Mouse (Mus musculus): ENCODE measurements around the gene Zbtb24. TPM values are rescaled to one million over a fixed set of nuclear protein-coding genes. Genes with fewer than 3 reads are reported as not detected.
A peak's percentile ranks its signal among the peaks of the same experiment; 100 is the strongest.

The Zbtb24 gene
- polyA plus RNA-seq, 1 experiment from 2014 or later = 22.1 TPM

GRCm38 (mm10) chr10:41472534-41472933 lies 22.4 kb downstream of the Zbtb24 start:
- Histone ChIP-seq H3K27me3 (no peaks in the 10 kb centered on the region), H3K9me3 (replicated peaks) (no peaks in the 10 kb centered on the region), H3K9ac (no peak overlapping the region), H3K27ac (no peak overlapping the region), H3K4me2 (replicated peaks) (no peak overlapping the region), H3K36me3 (peaks cover 10% of the 10 kb centered on the region; the same call in 1 of the 2 replicates), H3K4me3 (no peak overlapping the region), H3K4me1 (peaks cover 14% of the 10 kb centered on the region)
- ATAC-seq (ENCODE audit: low FRiP score) = no peak

GRCm38 (mm10) chr10:41472962-41473481 lies 22.8 kb downstream of the Zbtb24 start:
- no peak for ATAC-seq (ENCODE audit: low FRiP score)
- H3K27ac ChIP-seq = no peak overlapping the region
- H3K4me2 ChIP-seq (replicated peaks) = no peak overlapping the region
- H3K4me1 ChIP-seq = peaks cover 19% of the 10 kb centered on the region
- H3K9ac ChIP-seq = no peak overlapping the region
- peaks cover 8% of the 10 kb centered on the region; the same call in 1 of the 2 replicates for H3K36me3 ChIP-seq
- H3K9me3 ChIP-seq (replicated peaks) = no peaks in the 10 kb centered on the region
- no peaks in the 10 kb centered on the region for H3K27me3 ChIP-seq
- WGBS = 84% methylated on average over 5 of the region's 5 CpGs
- H3K4me3 ChIP-seq = no peak overlapping the region

- H3K4me1 ChIP-seq = peaks cover 22% of the 10 kb centered on the region
- H3K9ac ChIP-seq = no peak overlapping the region
- H3K4me2 ChIP-seq (replicated peaks) = no peak overlapping the region
- no peak for ATAC-seq (ENCODE audit: low FRiP score)
- no peaks in the 10 kb centered on the region for H3K36me3 ChIP-seq
- WGBS = 84% methylated on average over 6 of the region's 6 CpGs
- H3K4me3 ChIP-seq = no peak overlapping the region
- H3K27me3 ChIP-seq = no peaks in the 10 kb centered on the region
- H3K9me3 ChIP-seq (replicated peaks) = no peaks in the 10 kb centered on the region
- no peak overlapping the region for H3K27ac ChIP-seq
Observed at GRCm38 (mm10) chr10:41473782-41474468, 23.7 kb downstream of the Zbtb24 start.

- Histone ChIP-seq H3K4me2 (replicated peaks) (no peak overlapping the region), H3K4me3 (no peak overlapping the region), H3K27me3 (no peaks in the 10 kb centered on the region), H3K9me3 (replicated peaks) (no peaks in the 10 kb centered on the region), H3K36me3 (peaks cover under 1% of the 10 kb centered on the region; the same call in 1 of the 2 replicates), H3K4me1 (peaks cover 22% of the 10 kb centered on the region), H3K27ac (no peak overlapping the region), H3K9ac (no peak overlapping the region)
- 85% methylated on average over 1 of the region's 1 CpGs for WGBS
- no peak for ATAC-seq (ENCODE audit: low FRiP score)
Observed at GRCm38 (mm10) chr10:41474981-41475391, 24.8 kb downstream of the Zbtb24 start.

GRCm38 (mm10) chr10:41476171-41477017 lies 26.2 kb downstream of the Zbtb24 start, which contains the start of gene Mical1:
Gene Mical1, plus strand, starts transcription at chr10:41476314.
- Histone ChIP-seq H3K9ac (peak within 1 kb of the TSS; percentile 77), H3K4me3 (peak within 1 kb of the TSS; percentile 62), H3K4me1 (peaks cover 22% of the 10 kb centered on the region), H3K27ac (peak within 1 kb of the TSS; percentile 85), H3K36me3 (peaks cover 11% of the 10 kb centered on the region), H3K4me2 (replicated peaks) (peak within 1 kb of the TSS; percentile 88), H3K9me3 (replicated peaks) (no peaks in the 10 kb centered on the region), H3K27me3 (no peaks in the 10 kb centered on the region)
- under 1% methylated on average over 35 of the region's 35 CpGs for WGBS
- ATAC-seq (ENCODE audit: low FRiP score) = peak; percentile 75

GRCm38 (mm10) chr10:41477018-41477277 lies 26.8 kb downstream of the Zbtb24 start:
- WGBS = 0% methylated on average over 9 of the region's 9 CpGs

GRCm38 (mm10) chr10:41477278-41478181 lies 27.3 kb downstream of the Zbtb24 start:
- 1% methylated on average over 20 of the region's 20 CpGs for WGBS

More at GRCm38 (mm10) chr10:41477018-41477277, 26.8 kb downstream of the Zbtb24 start:
- peak overlapping the region; percentile 62 for H3K4me3 ChIP-seq
- H3K4me2 ChIP-seq (replicated peaks) = peak overlapping the region; percentile 88
- peaks cover 22% of the 10 kb centered on the region for H3K4me1 ChIP-seq
- peak overlapping the region; percentile 77 for H3K9ac ChIP-seq
- peak overlapping the region; percentile 85 for H3K27ac ChIP-seq
- no peaks in the 10 kb centered on the region for H3K9me3 ChIP-seq (replicated peaks)
- peak; percentile 47 for ATAC-seq (ENCODE audit: low FRiP score)
- H3K27me3 ChIP-seq = no peaks in the 10 kb centered on the region
- peaks cover 15% of the 10 kb centered on the region for H3K36me3 ChIP-seq

GRCm38 (mm10) chr10:41479961-41480360 lies 29.8 kb downstream of the Zbtb24 start:
- no peak overlapping the region for H3K9ac ChIP-seq
- peaks cover 45% of the 10 kb centered on the region for H3K36me3 ChIP-seq
- ATAC-seq (ENCODE audit: low FRiP score) = no peak
- WGBS = 91% methylated on average over 3 of the region's 3 CpGs
- no peak overlapping the region for H3K4me3 ChIP-seq
- no peaks in the 10 kb centered on the region for H3K9me3 ChIP-seq (replicated peaks)
- H3K27ac ChIP-seq = no peak overlapping the region
- H3K4me1 ChIP-seq = peaks cover 22% of the 10 kb centered on the region
- H3K27me3 ChIP-seq = no peaks in the 10 kb centered on the region
- no peak overlapping the region for H3K4me2 ChIP-seq (replicated peaks)

More at GRCm38 (mm10) chr10:41477278-41478181, 27.3 kb downstream of the Zbtb24 start:
- Histone ChIP-seq H3K36me3 (peaks cover 21% of the 10 kb centered on the region), H3K4me3 (peak overlapping the region; percentile 62), H3K9ac (peak overlapping the region; percentile 77), H3K27ac (peak overlapping the region; percentile 85), H3K4me1 (peaks cover 22% of the 10 kb centered on the region), H3K4me2 (replicated peaks) (peak overlapping the region; percentile 88), H3K9me3 (replicated peaks) (no peaks in the 10 kb centered on the region), H3K27me3 (no peaks in the 10 kb centered on the region)
- peak; percentile 75 for ATAC-seq (ENCODE audit: low FRiP score)

GRCm38 (mm10) chr10:41480938-41481880 lies 31.0 kb downstream of the Zbtb24 start:
- Histone ChIP-seq H3K4me1 (peaks cover 18% of the 10 kb centered on the region), H3K4me3 (no peak overlapping the region), H3K27ac (no peak overlapping the region), H3K4me2 (replicated peaks) (no peak overlapping the region), H3K27me3 (no peaks in the 10 kb centered on the region), H3K9ac (no peak overlapping the region), H3K36me3 (peaks cover 58% of the 10 kb centered on the region), H3K9me3 (replicated peaks) (no peaks in the 10 kb centered on the region)
- no peak for ATAC-seq (ENCODE audit: low FRiP score)
- WGBS = 70% methylated on average over 33 of the region's 33 CpGs

- Histone ChIP-seq H3K27me3 (no peaks in the 10 kb centered on the region), H3K4me3 (no peak overlapping the region), H3K9ac (no peak overlapping the region), H3K9me3 (replicated peaks) (no peaks in the 10 kb centered on the region), H3K36me3 (peaks cover 70% of the 10 kb centered on the region), H3K27ac (no peak overlapping the region), H3K4me2 (replicated peaks) (no peak overlapping the region), H3K4me1 (peaks cover 12% of the 10 kb centered on the region)
- no peak for ATAC-seq (ENCODE audit: low FRiP score)
- 84% methylated on average over 7 of the region's 7 CpGs for WGBS
Observed at GRCm38 (mm10) chr10:41482446-41482845, 32.3 kb downstream of the Zbtb24 start.

- Histone ChIP-seq H3K27me3 (0 out of 2 replicates have a peak, but pooled peaks cover 3% of the 10 kb centered on the region), H3K36me3 (peaks cover 68% of the 10 kb centered on the region), H3K4me2 (replicated peaks) (no peak overlapping the region), H3K4me3 (no peak overlapping the region), H3K4me1 (peaks cover 23% of the 10 kb centered on the region), H3K9me3 (replicated peaks) (no peaks in the 10 kb centered on the region), H3K27ac (no peak overlapping the region), H3K9ac (no peak overlapping the region)
- WGBS = 94% methylated on average over 16 of the region's 16 CpGs
- no peak for ATAC-seq (ENCODE audit: low FRiP score)
Observed at GRCm38 (mm10) chr10:41485778-41486177, 35.6 kb downstream of the Zbtb24 start.

Measured in hindbrain, embryonic 12.5 days (tissue).